ENCODE assay signal across 9 mouse cellular contexts in the genomic region with DNA sequence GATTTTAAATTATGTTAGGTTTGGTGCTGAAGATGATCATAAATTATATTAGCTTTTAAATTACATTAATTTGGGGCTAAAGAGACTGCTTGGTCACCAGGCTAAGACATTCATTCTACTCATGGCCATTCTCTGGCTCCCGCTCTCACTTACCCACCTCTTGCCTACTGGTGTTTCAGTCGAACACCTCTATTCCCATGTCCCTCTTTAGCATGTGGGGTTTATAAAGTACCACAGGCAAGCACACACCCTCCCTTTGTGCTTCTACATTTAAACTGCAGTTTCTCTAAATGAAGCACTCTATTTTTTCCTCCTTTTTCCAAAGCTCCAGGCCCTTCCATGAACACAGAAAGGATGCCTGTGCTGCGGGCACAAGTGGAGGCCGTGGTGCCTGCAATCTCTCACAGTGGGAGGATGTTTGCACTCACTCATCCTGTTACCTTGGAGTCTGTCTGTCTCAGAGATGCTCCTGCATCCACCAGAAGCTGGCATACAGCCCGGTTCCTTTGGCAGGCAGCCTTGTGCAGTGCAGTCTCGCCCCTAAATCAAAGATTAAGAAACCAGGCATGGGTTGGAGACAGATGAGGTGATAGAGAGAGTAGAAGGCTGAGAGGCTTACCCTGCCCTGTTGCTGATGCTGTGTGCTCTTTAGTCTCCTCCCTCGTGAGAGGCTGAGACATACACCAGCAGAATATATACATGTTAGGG. TPM values are rescaled to one million over a fixed set of nuclear protein-coding genes. Genes with fewer than 3 reads are reported as not detected.
A peak's percentile ranks its signal among the peaks of the same experiment; 100 is the strongest.
DNase-seq lines count a peak whose midpoint lies in the region; ATAC-seq lines count a peak whose summit lies in the region.
"Had no signal": no experiment of that assay in that cellular context is flagged by ENCODE, and none has a peak within 500 bp of the region (broad histone marks: within the 10 kb centered on the region; RNA-seq: fewer than 3 reads in every experiment).

No protein-coding gene starts in this region.

- H3K27me3 ChIP-seq in heart, embryonic 11.5 days (ENCODE audit: control insufficient read depth, insufficient read depth, low read length) = no peaks in the 10 kb centered on the region
- H3K27me3 ChIP-seq: liver, embryonic 15.5 days had no signal

- H3K9me3 ChIP-seq in heart, embryonic 11.5 days (replicated peaks; ENCODE audit: control insufficient read depth, low read length) = no peaks in the 10 kb centered on the region
- H3K9me3 ChIP-seq: liver, embryonic 15.5 days had no signal

- WGBS in heart, embryonic 11.5 days (ENCODE audit: insufficient replicate concordance) = 74% methylated on average over 7 of the region's 7 CpGs

- DNase-seq in heart, postnatal 10 days = no peak
- DNase-seq in adrenal gland, postnatal 36 days = peak; percentile 85 to 87
- DNase-seq in layer of hippocampus, postnatal 10 days (ENCODE audit: low spot score in 2 of 2) = peak; percentile 69 to 78
- DNase-seq in lung, postnatal 25 days (ENCODE audit: low spot score) = peak; percentile 8
- DNase-seq in telencephalon, adult 2 months (ENCODE audit: low read depth, low spot score) = peak; percentile 90

- no peak overlapping the region for H3K4me2 ChIP-seq in heart, embryonic 11.5 days
- H3K4me2 ChIP-seq: liver, embryonic 15.5 days had no signal

- H3K9ac ChIP-seq in heart, embryonic 11.5 days (ENCODE audit: low read depth, low read length) = no peak overlapping the region
- H3K9ac ChIP-seq: liver, embryonic 15.5 days had no signal

- 0 out of 2 replicates have a peak, but pooled peaks have one; percentile 14 for ATAC-seq in heart, embryonic 11.5 days (replicated peaks; ENCODE audit: insufficient number of reproducible peaks, low FRiP score, low TSS enrichment)
- peak; percentile 93 for ATAC-seq in frontal cortex, adult (ENCODE audit: low TSS enrichment)
- no peak for ATAC-seq in activated CD4-positive, CD25-positive, alpha-beta regulatory T cell, adult 4 months

- H3K4me3 ChIP-seq in heart, embryonic 11.5 days (ENCODE audit: low read depth, low read length) = no peak overlapping the region
- H3K4me3 ChIP-seq: liver, embryonic 15.5 days had no signal

- no peak overlapping the region for H3K27ac ChIP-seq in heart, embryonic 11.5 days (ENCODE audit: low read depth, low read length)
- H3K27ac ChIP-seq: liver, embryonic 15.5 days had no signal

- peaks cover 2% of the 10 kb centered on the region; the same call in 1 of the 2 replicates for H3K4me1 ChIP-seq in heart, embryonic 11.5 days (ENCODE audit: control insufficient read depth, insufficient read depth, low read length)
- H3K4me1 ChIP-seq: liver, embryonic 15.5 days had no signal

- H3K36me3 ChIP-seq in heart, embryonic 11.5 days (ENCODE audit: control insufficient read depth, insufficient read depth, low read length) = no peaks in the 10 kb centered on the region
- H3K36me3 ChIP-seq: liver, embryonic 15.5 days had no signal

- intact Hi-C loops in heart, postnatal 10 days (cut with DNase I) = no loop called here

RNA-seq across cellular contexts. Expression of a gene that starts 40.6 kb away (rescaled TPM):
- polyA plus RNA-seq in heart, embryonic 11.5 days (2014; fragmentation: Nextera tagmentation; extraction: Ambion mirVana) = 297 and 314 TPM in 2 replicates
- 10 to 100 TPM; 51.2 to 60.1 TPM for total RNA-seq in heart, postnatal 10 days (2021)
- total RNA-seq in adrenal gland, postnatal 36 days (2021) = 10 to 100 TPM; 82.6 to 83.9 TPM
- 100 to 1,000 TPM; 592 to 633 TPM for total RNA-seq in layer of hippocampus, postnatal 10 days (2021)
- not detected for polyA plus RNA-seq in activated CD4-positive, CD25-positive, alpha-beta regulatory T cell, adult 4 months (2017; shearing (Covaris generic))

Comparison
In these comparisons a context has a peak if more than half of its experiments do, and no peak if none do; other contexts are left out.
1. DNase-seq: peak in adrenal gland, postnatal 36 days (2 of 2), layer of hippocampus, postnatal 10 days (2 of 2), lung, postnatal 25 days (single experiment) and telencephalon, adult 2 months (single experiment); none in heart, postnatal 10 days (0 of 2).
2. RNA of a gene that starts 40.6 kb away (total RNA-seq): 592 to 633 TPM in layer of hippocampus, postnatal 10 days; 82.6 to 83.9 TPM in adrenal gland, postnatal 36 days and 51.2 to 60.1 TPM in heart, postnatal 10 days; every median in the first group is over 4 times any median in the second.